Comparison of ENCODE assay signal across 16 mouse cellular contexts in genomic region chrX:103508218-103508617, GRCm38 (mm10).
"Had no signal": no experiment of that assay in that cellular context is flagged by ENCODE, and none has a peak within 500 bp of the region (broad histone marks: within the 10 kb centered on the region; RNA-seq: fewer than 3 reads in every experiment).

No protein-coding gene starts in this region.

- H3K27me3 ChIP-seq: kidney, embryonic 15.5 days; limb, embryonic 12.5 days; limb, embryonic 15.5 days; liver, embryonic 13.5 days had no signal

- H3K4me2 ChIP-seq: kidney, embryonic 15.5 days; limb, embryonic 12.5 days; limb, embryonic 15.5 days; liver, embryonic 13.5 days; midbrain, embryonic 11.5 days had no signal

- H3K4me1 ChIP-seq: kidney, embryonic 15.5 days; limb, embryonic 12.5 days; limb, embryonic 15.5 days; liver, embryonic 13.5 days had no signal

- H3K9ac ChIP-seq: kidney, embryonic 15.5 days; limb, embryonic 12.5 days; limb, embryonic 15.5 days; liver, embryonic 13.5 days had no signal

- DNase-seq: kidney, adult 11 months; kidney, adult 8-10 months; kidney, postnatal 10 days; kidney, postnatal 36 days; left cerebral cortex, postnatal 4 days; liver, embryonic 13.5 days; lung, adult 2 months; lung, postnatal 14 days; lung, postnatal 4 days; midbrain, embryonic 14.5 days; right cerebral cortex, postnatal 25 days; thymus, postnatal 25 days had no signal

- H3K27ac ChIP-seq: kidney, embryonic 15.5 days; limb, embryonic 12.5 days; limb, embryonic 15.5 days; liver, embryonic 13.5 days had no signal

- H3K4me3 ChIP-seq: kidney, embryonic 15.5 days; limb, embryonic 12.5 days; limb, embryonic 15.5 days; liver, embryonic 13.5 days had no signal

- H3K9me3 ChIP-seq: kidney, embryonic 15.5 days; limb, embryonic 12.5 days; limb, embryonic 15.5 days; liver, embryonic 13.5 days had no signal
